Mouse (Mus musculus) urinary bladder, postnatal 36 days (tissue): Measurements from ENCODE around the gene Gm10487.
"Not testable (repeated sequence)": the region's sequence is repeated elsewhere in the genome, so short reads cannot be mapped to it uniquely, and the experiment has no call there.

Experiments used
- DNase-seq, 2 experiments: peaks; one replicate each; pipeline ENCODE4 v3.0.0; 2022; ENCODE audit warnings: low spot score in 2 of 2, mixed read lengths in 1 of 2

Gm10487 gene

DNA sequence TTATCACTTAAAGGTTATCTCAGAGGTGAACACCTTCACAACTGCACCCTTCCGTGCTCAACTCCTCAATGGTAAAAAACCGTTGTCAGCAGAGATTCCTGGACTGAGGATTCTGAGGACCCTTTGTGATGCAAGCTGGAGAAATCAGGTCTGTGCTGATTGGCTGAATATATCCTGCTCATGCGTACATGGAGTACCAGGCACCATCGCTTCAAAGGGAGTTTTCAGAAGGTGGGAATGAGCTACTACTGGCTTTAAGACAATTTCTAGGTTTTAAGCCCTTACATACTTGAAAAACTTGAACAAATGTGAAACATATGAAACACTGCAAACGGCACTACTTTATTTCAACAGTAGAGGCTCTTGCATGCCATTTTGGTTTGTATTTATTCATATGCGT is at the start of gene Gm10487:
TSS of gene Gm10487 (minus strand) at position 101 of the 400 bp plus-strand sequence.
- DNase-seq, result not testable (repeated sequence)
